Mouse (Mus musculus): ENCODE results near the gene Tubb2a. TPM values are rescaled to one million over a fixed set of nuclear protein-coding genes. Genes with fewer than 3 reads are reported as not detected.
A peak's percentile ranks its signal among the peaks of the same experiment; 100 is the strongest.

Gene Tubb2a
- polyA plus RNA-seq, 1 experiment, result 850 TPM

DNA sequence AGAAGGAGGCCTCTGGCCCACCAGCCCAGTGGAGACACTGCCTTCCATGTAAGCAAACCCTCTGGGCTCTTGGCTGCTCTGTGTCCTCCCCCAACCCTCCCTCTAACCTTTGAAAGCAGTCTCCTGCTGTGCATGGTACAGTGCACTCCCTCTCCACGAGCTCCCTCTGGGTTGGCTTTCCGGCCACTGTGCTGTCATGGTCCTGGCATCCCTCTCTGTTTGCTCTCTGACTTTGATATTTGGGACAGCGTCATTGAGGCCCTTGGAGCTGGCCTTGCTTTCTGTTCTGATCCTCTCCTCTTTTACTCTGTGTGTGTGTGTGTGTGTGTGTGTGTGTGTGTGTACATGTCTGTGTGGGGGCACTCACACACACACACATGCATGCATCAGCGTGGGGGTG is 23.4 kb downstream of the Tubb2a start:
- 31% methylated on average over 4 of the region's 4 CpGs for WGBS
- H3K4me3 ChIP-seq (replicated peaks; ENCODE audit: insufficient read depth, low read depth, low read length), result no peak overlapping the region
- no peak for TF ChIP-seq CTCF (IDR thresholded peaks at IDR 0.05; ENCODE audit: borderline replicate concordance, insufficient read depth, low read depth, low read length)
- no peak for TF ChIP-seq POLR2A (IDR thresholded peaks at IDR 0.05; ENCODE audit: borderline replicate concordance, insufficient read depth, low read length)
- H3K27ac ChIP-seq (ENCODE audit: insufficient read depth, low read length), result no peak overlapping the region
- no peak for DNase-seq
- H3K4me1 ChIP-seq (ENCODE audit: control insufficient read depth, insufficient read depth, low read length), result peaks cover 8% of the 10 kb centered on the region
- H3K27me3 ChIP-seq (ENCODE audit: control insufficient read depth, insufficient read depth, low read length), result no peaks in the 10 kb centered on the region

DNA sequence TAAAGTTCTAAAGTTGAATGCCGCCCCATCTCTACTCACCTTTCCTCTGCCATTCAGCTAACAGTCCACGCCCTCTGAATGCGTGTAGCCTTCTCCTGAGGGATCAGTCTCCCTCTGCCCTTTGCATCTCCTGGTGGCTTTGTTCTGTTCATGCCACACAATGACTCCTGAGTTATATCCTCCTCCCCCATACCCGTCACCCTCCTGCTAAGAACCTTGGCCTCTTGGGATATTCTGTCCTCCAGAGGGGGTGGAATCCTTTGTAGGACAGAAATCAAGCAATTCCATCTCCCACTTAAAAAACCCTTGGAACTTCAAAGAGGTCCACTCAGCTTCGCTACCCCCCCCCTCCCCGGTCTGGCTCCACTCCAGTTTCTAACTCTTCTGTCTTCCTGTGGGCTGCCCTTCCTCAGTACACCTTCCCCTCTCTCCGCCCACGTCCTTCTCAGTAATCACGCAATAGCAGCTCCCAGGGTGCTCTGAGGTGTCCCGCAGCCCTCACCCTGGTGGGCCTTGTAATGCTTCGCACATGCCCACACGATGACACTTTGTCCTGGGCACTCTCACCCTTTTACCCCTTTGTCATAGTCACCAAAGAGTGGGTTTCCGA is 24.0 kb downstream of the Tubb2a start:
- WGBS, result 84% methylated on average over 13 of the region's 13 CpGs
- no peak for DNase-seq
- Histone ChIP-seq H3K4me1 (ENCODE audit: control insufficient read depth, insufficient read depth, low read length) (peaks cover 8% of the 10 kb centered on the region), H3K27ac (ENCODE audit: insufficient read depth, low read length) (no peak overlapping the region), H3K4me3 (replicated peaks; ENCODE audit: insufficient read depth, low read depth, low read length) (no peak overlapping the region), H3K27me3 (ENCODE audit: control insufficient read depth, insufficient read depth, low read length) (no peaks in the 10 kb centered on the region)
- no peak for TF ChIP-seq POLR2A (IDR thresholded peaks at IDR 0.05; ENCODE audit: borderline replicate concordance, insufficient read depth, low read length)
- no peak for TF ChIP-seq CTCF (IDR thresholded peaks at IDR 0.05; ENCODE audit: borderline replicate concordance, insufficient read depth, low read depth, low read length)

DNA sequence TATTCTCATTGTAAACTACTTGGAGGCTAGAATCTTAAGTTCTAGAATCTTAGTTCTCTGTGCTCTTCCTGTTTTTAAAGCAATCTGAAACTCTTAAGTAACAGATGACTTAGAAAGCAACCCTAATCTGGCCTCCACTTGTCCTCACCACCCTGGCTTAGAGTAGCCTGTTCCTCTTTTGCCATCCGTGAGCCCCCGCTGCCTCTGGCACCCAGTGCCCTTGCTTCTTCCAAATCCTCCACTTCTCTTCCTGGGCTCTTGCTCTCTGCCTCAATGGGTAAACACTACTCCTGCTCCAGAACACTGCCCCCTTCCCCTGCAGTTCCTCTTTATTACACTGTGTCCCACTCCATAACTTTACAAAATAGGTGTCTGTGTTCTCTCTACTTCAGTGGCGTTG is 26.1 kb downstream of the Tubb2a start:
- DNase-seq, result no peak
- no peak for TF ChIP-seq CTCF (IDR thresholded peaks at IDR 0.05; ENCODE audit: borderline replicate concordance, insufficient read depth, low read depth, low read length)
- no peak for TF ChIP-seq POLR2A (IDR thresholded peaks at IDR 0.05; ENCODE audit: borderline replicate concordance, insufficient read depth, low read length)
- Histone ChIP-seq H3K27ac (ENCODE audit: insufficient read depth, low read length) (no peak overlapping the region), H3K4me3 (replicated peaks; ENCODE audit: insufficient read depth, low read depth, low read length) (no peak overlapping the region), H3K4me1 (ENCODE audit: control insufficient read depth, insufficient read depth, low read length) (peaks cover 8% of the 10 kb centered on the region), H3K27me3 (ENCODE audit: control insufficient read depth, insufficient read depth, low read length) (no peaks in the 10 kb centered on the region)
- WGBS, result 76% methylated on average over 3 of the region's 3 CpGs

DNA sequence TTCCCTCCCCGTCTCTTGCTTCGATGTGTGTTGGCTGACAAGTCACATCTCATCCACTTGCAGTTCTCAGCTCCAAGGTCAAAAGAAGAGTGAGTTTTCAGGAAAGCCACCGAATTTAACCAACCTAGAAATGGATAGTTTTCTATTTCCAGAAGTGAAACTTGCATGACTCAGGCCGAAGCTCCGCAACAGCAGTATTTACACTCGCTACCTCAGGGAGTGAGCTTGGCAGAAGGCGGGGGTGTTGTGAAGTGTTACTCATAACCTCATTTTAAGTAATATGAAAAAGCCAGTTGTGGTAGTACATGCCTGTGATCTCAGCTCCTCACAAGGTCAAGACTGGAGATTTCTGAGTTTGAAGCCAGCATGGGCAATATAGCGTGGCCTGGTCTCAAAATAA is 27.3 kb downstream of the Tubb2a start:
- no peak overlapping the region for H3K4me3 ChIP-seq (replicated peaks; ENCODE audit: insufficient read depth, low read depth, low read length)
- H3K27ac ChIP-seq (ENCODE audit: insufficient read depth, low read length), result no peak overlapping the region
- 93% methylated on average over 8 of the region's 8 CpGs for WGBS
- TF ChIP-seq POLR2A (IDR thresholded peaks at IDR 0.05; ENCODE audit: borderline replicate concordance, insufficient read depth, low read length) (no peak), CTCF (IDR thresholded peaks at IDR 0.05; ENCODE audit: borderline replicate concordance, insufficient read depth, low read depth, low read length) (no peak)
- peaks cover 8% of the 10 kb centered on the region for H3K4me1 ChIP-seq (ENCODE audit: control insufficient read depth, insufficient read depth, low read length)
- no peak for DNase-seq
- H3K27me3 ChIP-seq (ENCODE audit: control insufficient read depth, insufficient read depth, low read length), result no peaks in the 10 kb centered on the region

DNA sequence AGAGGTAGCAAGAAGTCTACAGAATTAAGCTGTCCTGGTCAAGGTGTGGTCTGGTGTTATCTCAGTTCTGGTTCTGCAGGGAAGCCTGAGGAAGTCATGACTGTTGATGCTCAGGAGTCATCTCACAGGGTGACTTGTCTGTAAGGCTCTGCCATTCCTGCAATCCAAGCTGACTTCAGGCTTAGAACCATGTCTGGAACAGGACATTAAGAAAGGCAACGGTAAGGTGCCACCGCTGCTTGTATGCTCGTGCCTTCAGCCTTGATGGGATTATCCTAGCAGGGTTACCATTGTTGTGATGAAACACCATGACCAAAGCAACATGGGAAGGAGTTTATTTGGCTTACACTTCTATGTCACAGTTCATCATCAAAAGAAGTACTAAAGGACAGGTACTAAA is 30.3 kb downstream of the Tubb2a start:
- no peak for DNase-seq
- WGBS, result 81% methylated on average over 3 of the region's 3 CpGs
- Histone ChIP-seq H3K27me3 (ENCODE audit: control insufficient read depth, insufficient read depth, low read length) (no peaks in the 10 kb centered on the region), H3K4me3 (replicated peaks; ENCODE audit: insufficient read depth, low read depth, low read length) (no peak overlapping the region), H3K27ac (ENCODE audit: insufficient read depth, low read length) (no peak overlapping the region), H3K4me1 (ENCODE audit: control insufficient read depth, insufficient read depth, low read length) (no peaks in the 10 kb centered on the region)
- TF ChIP-seq POLR2A (IDR thresholded peaks at IDR 0.05; ENCODE audit: borderline replicate concordance, insufficient read depth, low read length), result no peak
- no peak for TF ChIP-seq CTCF (IDR thresholded peaks at IDR 0.05; ENCODE audit: borderline replicate concordance, insufficient read depth, low read depth, low read length)

DNA sequence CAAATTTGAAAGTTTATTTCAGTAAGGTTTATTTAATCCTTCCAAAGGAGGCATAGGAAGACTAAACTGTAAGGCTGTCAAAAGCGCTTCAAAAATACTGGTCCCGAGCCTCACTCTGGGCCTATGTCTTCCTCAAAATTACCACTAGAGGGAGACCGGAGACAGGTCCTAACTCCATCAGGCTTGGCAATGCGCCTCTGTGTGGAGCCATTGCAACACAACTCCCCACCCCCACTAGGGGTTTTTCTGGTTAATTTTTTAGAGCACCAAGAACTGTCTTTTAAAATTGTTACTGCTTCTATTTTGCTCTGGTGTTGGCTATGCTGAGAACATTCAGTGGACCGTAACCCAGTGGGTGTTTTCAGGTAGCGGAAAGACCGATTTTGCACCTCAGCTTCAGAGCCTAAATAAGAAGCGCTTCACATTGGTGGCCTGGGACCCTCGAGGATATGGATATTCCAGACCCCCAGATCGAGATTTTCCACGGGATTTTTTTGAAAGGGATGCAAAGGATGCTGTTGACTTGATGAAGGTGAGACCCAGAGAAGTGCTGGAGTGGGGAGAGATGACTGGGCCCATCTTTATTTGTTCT is 31.3 kb downstream of the Tubb2a start:
- Histone ChIP-seq H3K4me3 (replicated peaks; ENCODE audit: insufficient read depth, low read depth, low read length) (no peak overlapping the region), H3K27ac (ENCODE audit: insufficient read depth, low read length) (no peak overlapping the region), H3K27me3 (ENCODE audit: control insufficient read depth, insufficient read depth, low read length) (no peaks in the 10 kb centered on the region), H3K4me1 (ENCODE audit: control insufficient read depth, insufficient read depth, low read length) (no peaks in the 10 kb centered on the region)
- TF ChIP-seq CTCF (IDR thresholded peaks at IDR 0.05; ENCODE audit: borderline replicate concordance, insufficient read depth, low read depth, low read length) (peak; percentile 84), POLR2A (IDR thresholded peaks at IDR 0.05; ENCODE audit: borderline replicate concordance, insufficient read depth, low read length) (no peak)
- DNase-seq, result peak; percentile 72 to 82
- 42% methylated on average over 11 of the region's 11 CpGs for whole genome bisulfite sequencing

DNA sequence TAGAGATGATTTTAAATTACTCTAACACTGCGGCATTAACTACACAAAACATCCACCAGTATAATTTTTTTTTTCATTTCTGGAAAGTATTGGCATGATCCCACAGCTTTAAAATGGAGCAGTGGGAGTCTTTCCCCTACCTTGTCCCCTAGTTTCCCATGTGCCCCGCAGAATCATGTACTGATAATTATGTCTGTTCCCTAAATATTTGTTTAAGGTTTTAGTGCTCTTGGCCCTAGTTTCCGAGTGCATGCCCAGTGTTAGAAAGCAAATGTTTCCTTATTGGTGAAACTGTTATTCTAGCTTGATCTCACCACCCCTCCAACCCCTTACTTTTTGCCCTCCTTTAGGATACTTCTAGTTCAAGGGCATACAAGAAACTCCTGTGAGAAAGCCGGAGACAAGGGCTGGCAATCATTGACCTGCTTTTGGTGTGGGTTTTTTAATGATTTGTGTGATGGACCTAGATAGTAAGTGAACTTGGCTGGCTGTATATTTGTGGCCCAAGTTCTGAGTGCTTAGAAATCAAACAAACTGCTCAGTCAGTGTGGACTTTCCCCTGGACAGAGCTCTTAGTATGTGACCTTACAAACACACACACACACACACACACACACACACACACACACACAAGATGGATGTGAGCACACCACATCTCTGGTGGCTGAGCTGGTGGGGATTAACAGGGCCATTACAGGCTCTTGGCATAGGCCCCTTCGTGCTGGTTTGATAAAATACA is 32.1 kb downstream of the Tubb2a start:
- H3K27ac ChIP-seq (ENCODE audit: insufficient read depth, low read length), result no peak overlapping the region
- DNase-seq, result no peak
- TF ChIP-seq CTCF (IDR thresholded peaks at IDR 0.05; ENCODE audit: borderline replicate concordance, insufficient read depth, low read depth, low read length) (no peak), POLR2A (IDR thresholded peaks at IDR 0.05; ENCODE audit: borderline replicate concordance, insufficient read depth, low read length) (no peak)
- H3K4me1 ChIP-seq (ENCODE audit: control insufficient read depth, insufficient read depth, low read length), result no peaks in the 10 kb centered on the region
- no peak overlapping the region for H3K4me3 ChIP-seq (replicated peaks; ENCODE audit: insufficient read depth, low read depth, low read length)
- 67% methylated on average over 5 of the region's 5 CpGs for WGBS
- no peaks in the 10 kb centered on the region for H3K27me3 ChIP-seq (ENCODE audit: control insufficient read depth, insufficient read depth, low read length)
